Mouse (Mus musculus) thymus, adult 2 months (tissue): ENCODE data around the gene Phlpp1. TPM values are rescaled to one million over a fixed set of nuclear protein-coding genes. Genes with fewer than 3 reads are reported as not detected.

Experiments used
- DNase-seq: peaks from one replicate; pipeline ENCODE4 v3.0.0; 2021
- H3K27ac ChIP-seq: fragments of 200-500 bp; 2 replicates; pipeline ENCODE4 v1.5.1; 2012; ENCODE audit warnings: low read length, control low read depth; ENCODE audit not compliant: control insufficient read depth, insufficient read depth
- H3K27me3 ChIP-seq: fragments of 200-500 bp; 2 replicates; pipeline ENCODE4 v1.6.1; 2012; ENCODE audit warnings: mild to moderate bottlenecking, low read length, moderate library complexity, mixed read lengths; ENCODE audit not compliant: control insufficient read depth, insufficient read depth
- H3K36me3 ChIP-seq: fragments of 200-500 bp; 2 replicates; pipeline ENCODE4 v1.6.1; 2012; ENCODE audit warnings: mild to moderate bottlenecking, low read length, moderate library complexity; ENCODE audit not compliant: control insufficient read depth, insufficient read depth
- H3K4me1 ChIP-seq: fragments of 200-500 bp; replicated peaks from 2 replicates; pipeline ENCODE4 v1.6.1; 2012; ENCODE audit warnings: low read length; ENCODE audit not compliant: control insufficient read depth, insufficient read depth
- H3K4me3 ChIP-seq: fragments of 200-500 bp; 2 replicates; pipeline ENCODE4 v1.5.1; 2012; ENCODE audit warnings: mild to moderate bottlenecking, low read length, control low read depth, moderate library complexity; ENCODE audit not compliant: control insufficient read depth, insufficient read depth
- CTCF ChIP-seq: fragments of 200-500 bp; IDR thresholded peaks from 2 replicates; pipeline ENCODE4 v1.5.1; 2012; ENCODE audit warnings: mild to moderate bottlenecking, control low read depth, low read length, moderate library complexity, borderline replicate concordance; ENCODE audit not compliant: control insufficient read depth, poor library complexity, insufficient read depth; ENCODE audit errors: extremely low read depth
- POLR2A ChIP-seq: fragments of 200-500 bp; IDR thresholded peaks from 2 replicates; pipeline ENCODE4 v1.6.1; 2012; ENCODE audit warnings: mild to moderate bottlenecking, low read length, control low read depth, moderate library complexity; ENCODE audit not compliant: control insufficient read depth, poor library complexity, insufficient read depth; ENCODE audit errors: extremely low read depth
- WGBS: fragments of 180-500 bp; shearing (Covaris S2); methylation state at CpG from one replicate; pipeline ENCODE4 v1.1.7; 2018; 5-methylcytosine and 5-hydroxymethylcytosine counted together
- polyA plus RNA-seq: library from polyadenylated mRNA; depleted of rRNA; stranded (reverse); fragments of >200 nt; gene quantifications from 2 replicates; pipeline ENCODE4 v1.2.3, GENCODE M21; 2012

The Phlpp1 gene
- polyA plus RNA-seq, 1 experiment: 7.0 TPM

- Histone ChIP-seq H3K27me3 (no peaks in the 10 kb centered on the region), H3K27ac (no peak overlapping the region), H3K4me1 (no peaks in the 10 kb centered on the region; the same call in 1 of the 2 replicates), H3K4me3 (no peak overlapping the region), H3K36me3 (no peaks in the 10 kb centered on the region)
- 88% methylated on average over 4 of the region's 4 CpGs for WGBS
- TF ChIP-seq POLR2A (no peak), CTCF (no peak)
- DNase-seq: no peak
Observed at GRCm38 (mm10) chr1:106277286-106277685, 105.7 kb downstream of the Phlpp1 start.

DNA sequence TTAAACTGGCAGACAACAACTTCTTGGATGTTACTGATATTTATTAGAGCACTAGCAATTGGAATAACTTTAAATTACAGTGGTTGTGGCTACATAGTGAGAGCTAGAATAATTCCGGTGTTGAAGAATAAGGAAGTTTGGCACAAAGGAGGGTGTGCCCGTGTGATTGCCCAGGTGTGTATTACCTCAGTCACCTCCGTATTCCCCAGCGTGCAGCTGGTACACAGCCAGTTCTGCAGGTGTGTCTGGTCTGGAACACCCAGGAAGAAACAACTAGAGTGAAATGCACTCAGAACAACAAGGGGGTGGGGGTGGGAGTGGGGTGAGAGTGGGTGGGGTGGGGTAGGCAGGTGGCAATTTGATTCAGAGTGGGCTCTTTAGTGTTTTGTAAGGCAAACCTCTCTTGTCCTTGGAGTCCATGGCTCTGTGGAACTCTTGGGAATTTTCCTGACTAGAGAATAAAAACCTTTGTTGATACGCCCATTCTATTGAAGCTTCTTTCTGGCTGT is 107.1 kb downstream of the Phlpp1 start:
- Histone ChIP-seq H3K36me3 (no peaks in the 10 kb centered on the region), H3K27ac (no peak overlapping the region), H3K27me3 (no peaks in the 10 kb centered on the region), H3K4me3 (no peak overlapping the region), H3K4me1 (no peaks in the 10 kb centered on the region; the same call in 1 of the 2 replicates)
- WGBS: 59% methylated on average over 5 of the region's 5 CpGs
- DNase-seq: no peak
- TF ChIP-seq CTCF: no peak
- no peak for TF ChIP-seq POLR2A

DNA sequence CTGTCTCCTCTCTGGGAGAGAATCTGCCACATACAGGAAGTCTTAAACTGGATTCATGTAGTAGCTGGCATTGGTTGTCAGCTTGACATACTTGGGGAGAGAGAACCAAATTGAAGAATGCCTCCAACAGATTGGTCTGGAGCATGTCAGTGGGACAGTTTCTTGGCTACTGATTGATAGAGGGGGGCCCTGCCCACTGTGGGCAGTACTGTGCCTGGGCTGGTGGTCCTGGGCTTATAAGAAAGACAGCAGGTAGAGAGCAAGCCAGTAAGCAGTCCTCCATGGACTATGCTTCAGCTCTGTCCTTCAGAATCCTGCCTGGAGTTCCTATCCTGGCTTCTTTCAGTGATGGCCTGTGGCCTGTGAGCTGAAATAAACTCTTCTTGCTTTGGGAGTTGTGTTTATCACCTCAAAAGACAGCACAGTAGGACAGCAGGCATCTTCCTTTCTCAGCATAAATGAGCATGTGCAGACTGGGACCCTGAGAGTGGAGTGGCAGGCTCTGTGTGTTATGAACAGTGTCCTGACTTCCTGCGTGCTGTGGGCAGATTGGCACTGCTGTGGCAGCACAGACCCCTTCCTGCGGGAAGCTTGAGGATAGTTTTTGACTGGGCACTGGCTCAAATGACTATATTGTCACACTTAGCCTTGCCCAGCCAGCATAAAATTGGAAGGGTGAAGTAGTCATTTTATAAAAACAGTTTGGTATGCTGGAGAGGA is 108.0 kb downstream of the Phlpp1 start:
- H3K4me3 ChIP-seq: no peak overlapping the region
- no peaks in the 10 kb centered on the region; the same call in 1 of the 2 replicates for H3K4me1 ChIP-seq
- no peak overlapping the region for H3K27ac ChIP-seq
- WGBS: 60% methylated on average over 2 of the region's 2 CpGs
- H3K36me3 ChIP-seq: no peaks in the 10 kb centered on the region
- no peak for TF ChIP-seq POLR2A
- no peak for TF ChIP-seq CTCF
- DNase-seq: no peak
- no peaks in the 10 kb centered on the region for H3K27me3 ChIP-seq

DNA sequence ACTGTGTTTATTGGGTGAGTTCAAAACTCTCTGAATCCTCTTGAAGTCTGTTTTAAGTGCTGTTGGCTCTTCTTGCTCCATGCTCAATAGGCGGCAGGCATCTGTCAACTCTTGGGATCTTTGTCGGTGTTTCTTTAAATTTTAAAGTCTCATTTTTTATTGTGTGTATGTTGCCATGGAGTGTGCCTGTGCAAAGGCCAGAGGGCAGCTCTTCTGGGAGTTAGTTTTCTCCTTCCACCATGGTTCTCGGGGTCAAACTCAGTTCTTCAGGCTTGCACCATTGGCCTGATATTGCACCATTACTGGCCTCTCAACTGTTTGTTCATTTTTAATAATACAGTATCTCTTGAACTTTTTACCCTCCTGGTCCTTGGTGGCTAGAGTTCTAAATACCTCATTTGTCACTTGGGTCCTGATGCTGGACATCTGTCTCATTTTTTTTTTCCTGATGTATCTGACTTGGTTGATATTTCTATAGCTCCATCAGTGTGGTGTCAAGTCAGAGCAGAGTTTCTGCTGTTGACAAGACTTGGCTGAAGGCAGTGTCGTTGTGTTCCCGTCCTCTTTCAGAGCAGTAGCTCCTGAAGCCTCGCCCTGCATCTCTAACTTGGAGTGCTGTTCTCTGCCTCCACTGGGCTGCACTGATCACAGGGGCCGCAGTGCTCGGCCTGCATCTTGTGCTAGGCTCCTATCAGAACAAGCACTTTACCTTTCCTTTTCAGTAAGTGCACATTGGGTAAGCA is 108.8 kb downstream of the Phlpp1 start:
- no peaks in the 10 kb centered on the region; the same call in 1 of the 2 replicates for H3K4me1 ChIP-seq
- H3K27me3 ChIP-seq: no peaks in the 10 kb centered on the region
- WGBS: 95% methylated on average over 8 of the region's 8 CpGs
- no peak for TF ChIP-seq CTCF
- no peak for TF ChIP-seq POLR2A
- no peaks in the 10 kb centered on the region for H3K36me3 ChIP-seq
- no peak overlapping the region for H3K4me3 ChIP-seq
- no peak overlapping the region for H3K27ac ChIP-seq
- no peak for DNase-seq

- DNase-seq: no peak
- H3K4me1 ChIP-seq: no peaks in the 10 kb centered on the region
- H3K4me3 ChIP-seq: no peak overlapping the region
- no peak overlapping the region for H3K27ac ChIP-seq
- no peaks in the 10 kb centered on the region for H3K36me3 ChIP-seq
- WGBS: 94% methylated on average over 7 of the region's 7 CpGs
- no peaks in the 10 kb centered on the region for H3K27me3 ChIP-seq
- TF ChIP-seq POLR2A (no peak), CTCF (no peak)
Observed at GRCm38 (mm10) chr1:106286815-106287214, 115.3 kb downstream of the Phlpp1 start.

DNA sequence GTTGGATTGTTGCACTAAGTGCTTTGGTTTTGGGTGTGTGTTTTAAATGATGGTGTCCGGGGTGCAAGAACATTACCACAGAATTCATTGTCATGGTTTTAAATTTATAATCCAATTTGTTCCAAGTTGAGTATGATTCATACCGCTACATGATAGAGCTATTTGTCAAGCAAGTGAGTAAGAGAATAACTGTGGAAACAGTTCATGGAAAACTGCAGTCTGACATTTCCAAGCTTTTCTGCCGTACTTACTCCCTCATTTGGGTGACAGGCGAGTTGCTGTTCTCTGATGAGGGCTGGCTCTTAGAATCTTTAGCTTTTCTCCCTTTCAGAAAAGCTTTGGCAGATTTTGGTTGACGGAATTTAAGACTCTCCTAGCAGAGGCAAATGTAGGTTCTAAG is 117.5 kb downstream of the Phlpp1 start:
- Histone ChIP-seq H3K4me1 (no peaks in the 10 kb centered on the region), H3K27me3 (no peaks in the 10 kb centered on the region), H3K36me3 (no peaks in the 10 kb centered on the region), H3K4me3 (no peak overlapping the region), H3K27ac (no peak overlapping the region)
- 94% methylated on average over 5 of the region's 5 CpGs for WGBS
- no peak for TF ChIP-seq CTCF
- no peak for TF ChIP-seq POLR2A
- no peak for DNase-seq
